Mouse (Mus musculus): Measurements from ENCODE around the gene Dock9. TPM values are rescaled to one million over a fixed set of nuclear protein-coding genes. Genes with fewer than 3 reads are reported as not detected.

Gene Dock9
- polyA plus RNA-seq, 1 experiment = 2.8 TPM

GRCm38 (mm10) chr14:121653241-121653640 lies 144.4 kb downstream of the Dock9 start:
- no peak overlapping the region for H3K4me2 ChIP-seq (ENCODE audit: low read depth)
- H3K36me3 ChIP-seq (ENCODE audit: control insufficient read depth, insufficient read depth) = no peaks in the 10 kb centered on the region
- no peak overlapping the region for H3ac ChIP-seq (ENCODE audit: control insufficient read depth, insufficient read length)
- TF ChIP-seq MAX (IDR thresholded peaks at IDR 0.05; ENCODE audit: low read depth) (no peak), POLR2AphosphoS2 (IDR thresholded peaks at IDR 0.05; ENCODE audit: insufficient read length, low read depth) (no peak), CEBPB (IDR thresholded peaks at IDR 0.05; ENCODE audit: insufficient read depth, poor library complexity, severe bottlenecking) (no peak), SRF (IDR thresholded peaks at IDR 0.05; ENCODE audit: control insufficient read depth, insufficient read length, low read depth) (no peak), E2F4 (IDR thresholded peaks at IDR 0.05; ENCODE audit: insufficient read depth) (no peak), TCF12 (IDR thresholded peaks at IDR 0.05; ENCODE audit: insufficient read depth, poor library complexity, severe bottlenecking) (no peak), MYOD1 (IDR thresholded peaks at IDR 0.05; ENCODE audit: control insufficient read depth in 1 of 3, insufficient read length in 2 of 3, low read depth in 2 of 3) (no peak), MYOG (IDR thresholded peaks at IDR 0.05; ENCODE audit: control insufficient read depth in 1 of 3, insufficient read depth in 1 of 3, insufficient read length in 2 of 3, low read depth in 2 of 3) (no peak), TCF3 (IDR thresholded peaks at IDR 0.05; ENCODE audit: insufficient read length, low read depth) (no peak), REST (IDR thresholded peaks at IDR 0.05; ENCODE audit: insufficient read depth, insufficient read length) (no peak), USF1 (IDR thresholded peaks at IDR 0.05; ENCODE audit: low read depth) (no peak), POLR2A (IDR thresholded peaks at IDR 0.05; ENCODE audit: insufficient read length, low read depth) (no peak)
- no peaks in the 10 kb centered on the region for H3K27me3 ChIP-seq (ENCODE audit: control insufficient read depth, insufficient read depth, insufficient read length)
- H3K4me3 ChIP-seq = no peak overlapping the region
- H3K79me2 ChIP-seq (ENCODE audit: control insufficient read depth, insufficient read depth) = no peaks in the 10 kb centered on the region

- TF ChIP-seq SRF (IDR thresholded peaks at IDR 0.05; ENCODE audit: control insufficient read depth, insufficient read length, low read depth) (no peak), MYOD1 (IDR thresholded peaks at IDR 0.05; ENCODE audit: control insufficient read depth in 1 of 3, insufficient read length in 2 of 3, low read depth in 2 of 3) (no peak), USF1 (IDR thresholded peaks at IDR 0.05; ENCODE audit: low read depth) (no peak), TCF12 (IDR thresholded peaks at IDR 0.05; ENCODE audit: insufficient read depth, poor library complexity, severe bottlenecking) (no peak), POLR2A (IDR thresholded peaks at IDR 0.05; ENCODE audit: insufficient read length, low read depth) (no peak), E2F4 (IDR thresholded peaks at IDR 0.05; ENCODE audit: insufficient read depth) (no peak), CEBPB (IDR thresholded peaks at IDR 0.05; ENCODE audit: insufficient read depth, poor library complexity, severe bottlenecking) (no peak), REST (IDR thresholded peaks at IDR 0.05; ENCODE audit: insufficient read depth, insufficient read length) (no peak), TCF3 (IDR thresholded peaks at IDR 0.05; ENCODE audit: insufficient read length, low read depth) (no peak), POLR2AphosphoS2 (IDR thresholded peaks at IDR 0.05; ENCODE audit: insufficient read length, low read depth) (no peak), MAX (IDR thresholded peaks at IDR 0.05; ENCODE audit: low read depth) (no peak), MYOG (IDR thresholded peaks at IDR 0.05; ENCODE audit: control insufficient read depth in 1 of 3, insufficient read depth in 1 of 3, insufficient read length in 2 of 3, low read depth in 2 of 3) (no peak)
- Histone ChIP-seq H3K27me3 (ENCODE audit: control insufficient read depth, insufficient read depth, insufficient read length) (no peaks in the 10 kb centered on the region), H3K4me3 (no peak overlapping the region), H3ac (ENCODE audit: control insufficient read depth, insufficient read length) (no peak overlapping the region), H3K79me2 (ENCODE audit: control insufficient read depth, insufficient read depth) (no peaks in the 10 kb centered on the region), H3K36me3 (ENCODE audit: control insufficient read depth, insufficient read depth) (no peaks in the 10 kb centered on the region), H3K4me2 (ENCODE audit: low read depth) (no peak overlapping the region)
Measured at GRCm38 (mm10) chr14:121648581-121649060, 149.0 kb downstream of the Dock9 start.

GRCm38 (mm10) chr14:121647693-121648092 lies 149.9 kb downstream of the Dock9 start:
- no peaks in the 10 kb centered on the region for H3K27me3 ChIP-seq (ENCODE audit: control insufficient read depth, insufficient read depth, insufficient read length)
- H3K36me3 ChIP-seq (ENCODE audit: control insufficient read depth, insufficient read depth) = no peaks in the 10 kb centered on the region
- H3ac ChIP-seq (ENCODE audit: control insufficient read depth, insufficient read length) = no peak overlapping the region
- H3K4me2 ChIP-seq (ENCODE audit: low read depth) = no peak overlapping the region
- H3K4me3 ChIP-seq = no peak overlapping the region
- TF ChIP-seq TCF12 (IDR thresholded peaks at IDR 0.05; ENCODE audit: insufficient read depth, poor library complexity, severe bottlenecking) (no peak), E2F4 (IDR thresholded peaks at IDR 0.05; ENCODE audit: insufficient read depth) (no peak), MYOG (IDR thresholded peaks at IDR 0.05; ENCODE audit: control insufficient read depth in 1 of 3, insufficient read depth in 1 of 3, insufficient read length in 2 of 3, low read depth in 2 of 3) (no peak), SRF (IDR thresholded peaks at IDR 0.05; ENCODE audit: control insufficient read depth, insufficient read length, low read depth) (no peak), MYOD1 (IDR thresholded peaks at IDR 0.05; ENCODE audit: control insufficient read depth in 1 of 3, insufficient read length in 2 of 3, low read depth in 2 of 3) (no peak), POLR2A (IDR thresholded peaks at IDR 0.05; ENCODE audit: insufficient read length, low read depth) (no peak), TCF3 (IDR thresholded peaks at IDR 0.05; ENCODE audit: insufficient read length, low read depth) (no peak), USF1 (IDR thresholded peaks at IDR 0.05; ENCODE audit: low read depth) (no peak), POLR2AphosphoS2 (IDR thresholded peaks at IDR 0.05; ENCODE audit: insufficient read length, low read depth) (no peak), CEBPB (IDR thresholded peaks at IDR 0.05; ENCODE audit: insufficient read depth, poor library complexity, severe bottlenecking) (no peak), REST (IDR thresholded peaks at IDR 0.05; ENCODE audit: insufficient read depth, insufficient read length) (no peak), MAX (IDR thresholded peaks at IDR 0.05; ENCODE audit: low read depth) (no peak)
- no peaks in the 10 kb centered on the region for H3K79me2 ChIP-seq (ENCODE audit: control insufficient read depth, insufficient read depth)

DNA sequence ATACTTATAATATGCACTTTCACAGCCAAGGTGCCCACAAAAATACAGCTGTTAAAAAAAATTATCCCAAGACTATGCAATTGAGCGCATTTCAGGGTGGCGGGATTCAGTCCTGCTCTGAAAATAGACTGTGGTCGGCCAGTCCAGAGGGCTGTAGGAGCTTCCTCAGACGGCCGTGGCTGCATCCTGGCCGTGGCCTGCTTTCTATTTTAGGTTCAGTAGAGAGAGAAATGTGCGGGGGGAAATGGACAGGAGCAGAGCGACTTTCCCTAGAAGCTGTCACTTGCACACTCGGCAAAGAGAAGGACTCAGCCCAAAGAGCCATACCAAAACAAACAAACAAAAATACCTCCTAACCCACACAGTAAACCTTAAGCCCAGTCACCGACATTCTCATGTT lies 151.0 kb downstream of the Dock9 start:
- TF ChIP-seq POLR2A (IDR thresholded peaks at IDR 0.05; ENCODE audit: insufficient read length, low read depth) (no peak), MAX (IDR thresholded peaks at IDR 0.05; ENCODE audit: low read depth) (no peak), TCF3 (IDR thresholded peaks at IDR 0.05; ENCODE audit: insufficient read length, low read depth) (no peak), TCF12 (IDR thresholded peaks at IDR 0.05; ENCODE audit: insufficient read depth, poor library complexity, severe bottlenecking) (no peak), REST (IDR thresholded peaks at IDR 0.05; ENCODE audit: insufficient read depth, insufficient read length) (no peak), SRF (IDR thresholded peaks at IDR 0.05; ENCODE audit: control insufficient read depth, insufficient read length, low read depth) (no peak), MYOG (IDR thresholded peaks at IDR 0.05; ENCODE audit: control insufficient read depth in 1 of 3, insufficient read depth in 1 of 3, insufficient read length in 2 of 3, low read depth in 2 of 3) (no peak), CEBPB (IDR thresholded peaks at IDR 0.05; ENCODE audit: insufficient read depth, poor library complexity, severe bottlenecking) (no peak), POLR2AphosphoS2 (IDR thresholded peaks at IDR 0.05; ENCODE audit: insufficient read length, low read depth) (no peak), MYOD1 (IDR thresholded peaks at IDR 0.05; ENCODE audit: control insufficient read depth in 1 of 3, insufficient read length in 2 of 3, low read depth in 2 of 3) (no peak), USF1 (IDR thresholded peaks at IDR 0.05; ENCODE audit: low read depth) (no peak), E2F4 (IDR thresholded peaks at IDR 0.05; ENCODE audit: insufficient read depth) (no peak)
- no peaks in the 10 kb centered on the region for H3K36me3 ChIP-seq (ENCODE audit: control insufficient read depth, insufficient read depth)
- no peaks in the 10 kb centered on the region for H3K27me3 ChIP-seq (ENCODE audit: control insufficient read depth, insufficient read depth, insufficient read length)
- H3K4me3 ChIP-seq = no peak overlapping the region
- H3K4me2 ChIP-seq (ENCODE audit: low read depth) = no peak overlapping the region
- H3ac ChIP-seq (ENCODE audit: control insufficient read depth, insufficient read length) = no peak overlapping the region
- no peaks in the 10 kb centered on the region for H3K79me2 ChIP-seq (ENCODE audit: control insufficient read depth, insufficient read depth)

Measured in myocyte (in vitro differentiated cells).